Mouse (Mus musculus) kidney, adult 18-20 months (tissue): ENCODE data around the gene Ubn1.
A peak's percentile ranks its signal among the peaks of the same experiment; 100 is the strongest.

Experiments used
- DNase-seq: peaks from one replicate; pipeline ENCODE4 v3.0.0; 2021

Gene Ubn1

DNA sequence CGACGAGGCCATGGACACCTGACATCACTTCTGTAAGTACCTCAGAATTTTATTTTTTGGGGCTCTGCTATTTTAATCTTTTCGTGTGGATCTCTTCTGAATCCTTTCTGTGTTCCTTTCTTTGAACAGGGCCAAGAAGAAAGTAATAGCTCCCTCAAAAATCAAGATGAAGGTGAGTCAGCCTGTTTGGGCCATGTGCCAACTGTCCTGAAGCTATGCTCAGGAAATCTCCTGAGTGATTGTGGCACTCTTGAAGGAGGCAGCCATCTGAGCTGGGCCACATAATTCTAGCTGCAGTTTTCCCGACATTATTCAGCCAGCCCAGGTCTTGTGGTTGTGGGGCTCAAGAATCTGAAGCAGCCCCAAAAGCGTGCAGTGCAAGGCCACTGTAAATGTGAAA, 24.5 kb downstream of the Ubn1 start:
- DNase-seq: no peak

DNA sequence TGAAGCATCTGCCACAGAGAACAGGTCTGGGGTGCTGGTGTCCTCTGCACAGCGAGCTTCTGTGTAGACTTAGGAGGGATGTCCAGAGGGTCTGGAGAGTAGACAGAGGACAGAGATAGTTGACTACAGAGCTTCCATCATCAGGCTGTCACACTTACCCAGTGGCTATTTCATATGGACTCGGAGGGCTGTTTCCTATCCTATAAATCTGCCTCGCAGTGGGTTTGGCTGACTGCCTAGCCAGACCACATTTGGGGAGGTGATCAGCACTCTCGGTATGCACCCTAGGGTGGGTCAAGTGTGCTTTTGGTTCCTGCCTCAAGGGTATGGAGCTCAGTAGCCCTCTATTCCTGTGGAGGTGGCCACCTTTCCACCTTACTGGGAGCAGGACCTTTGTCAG, 35.3 kb downstream of the Ubn1 start:
- no peak for DNase-seq

DNA sequence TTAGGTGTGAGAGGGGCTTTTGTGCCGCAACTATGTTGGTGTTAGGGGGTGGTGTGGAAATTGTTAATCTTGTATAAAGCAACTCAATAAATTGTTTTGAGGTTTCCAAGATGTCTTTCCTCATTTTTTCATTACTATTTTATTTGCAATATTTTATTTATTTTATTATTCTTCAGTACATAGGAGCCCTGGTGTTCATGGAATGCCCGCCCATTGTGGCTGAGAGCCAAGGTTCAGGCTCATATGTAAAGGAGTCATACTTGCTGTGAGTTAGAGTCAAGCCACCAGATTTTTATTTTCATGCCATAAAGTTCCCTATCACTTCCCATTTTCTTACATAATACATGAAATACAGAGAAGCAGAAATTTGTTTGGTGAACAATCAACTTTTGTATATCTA, 36.3 kb downstream of the Ubn1 start:
- DNase-seq: no peak

DNA sequence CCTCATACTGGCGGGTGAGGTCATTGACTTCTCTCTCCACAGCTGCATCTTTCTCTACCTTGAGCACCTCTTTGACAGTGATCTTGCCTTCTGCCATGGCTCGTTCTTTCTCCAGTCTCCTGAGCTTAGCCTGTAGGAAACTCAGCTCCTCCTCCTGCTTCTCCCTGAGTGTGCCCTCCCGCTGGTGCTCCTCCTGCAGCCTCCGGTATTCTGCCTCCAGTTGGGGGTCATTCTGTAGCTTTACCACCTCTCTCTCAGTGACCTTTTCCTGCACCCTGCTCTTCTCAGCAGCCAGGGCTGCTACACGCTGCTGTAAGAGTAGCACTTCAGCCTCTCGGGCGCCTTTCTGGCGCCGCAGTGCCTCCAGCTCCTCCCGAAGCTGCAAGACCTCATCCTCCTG, 39.2 kb downstream of the Ubn1 start:
- no peak for DNase-seq

DNA sequence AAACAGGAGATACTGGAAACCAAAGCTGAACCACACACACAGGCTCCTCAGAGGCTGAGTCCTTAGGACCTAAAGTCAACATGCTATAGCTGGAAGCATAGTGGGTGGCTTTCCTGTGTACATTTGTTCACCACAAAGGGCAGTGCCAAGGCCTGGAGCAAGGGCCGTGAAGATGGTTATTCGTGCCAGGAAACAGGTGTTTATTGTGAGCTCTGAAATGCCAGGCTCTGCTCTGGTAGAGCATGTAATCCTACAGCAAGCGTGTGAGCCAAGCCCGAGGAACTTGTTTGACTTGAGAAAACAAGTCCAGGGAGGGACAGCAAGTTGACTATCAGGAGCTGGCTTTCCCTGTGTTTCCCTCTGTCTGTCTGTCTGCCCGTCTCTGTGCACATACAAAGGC, 43.4 kb downstream of the Ubn1 start:
- DNase-seq: peak; percentile 24

DNA sequence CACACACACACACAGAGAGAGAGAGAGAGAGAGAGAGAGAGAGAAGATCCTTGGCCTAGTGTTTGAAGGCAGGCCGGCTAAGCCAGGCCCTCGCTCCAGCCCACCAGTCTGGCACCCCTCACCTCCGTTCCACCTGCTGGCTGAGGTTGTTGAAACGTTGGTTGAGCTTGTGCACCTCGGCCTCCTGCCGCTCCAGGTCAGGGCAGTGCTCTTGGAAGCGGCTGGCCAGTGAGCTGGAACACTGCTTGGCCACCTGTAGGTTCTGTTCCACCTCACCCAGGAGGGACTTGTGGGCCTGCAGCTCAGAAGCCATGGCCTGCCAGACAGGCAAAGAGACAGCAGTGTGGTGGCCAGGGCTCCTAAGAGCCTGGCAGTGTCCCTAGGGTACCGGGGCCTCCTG, 46.6 kb downstream of the Ubn1 start:
- peak; percentile 27 for DNase-seq

DNA sequence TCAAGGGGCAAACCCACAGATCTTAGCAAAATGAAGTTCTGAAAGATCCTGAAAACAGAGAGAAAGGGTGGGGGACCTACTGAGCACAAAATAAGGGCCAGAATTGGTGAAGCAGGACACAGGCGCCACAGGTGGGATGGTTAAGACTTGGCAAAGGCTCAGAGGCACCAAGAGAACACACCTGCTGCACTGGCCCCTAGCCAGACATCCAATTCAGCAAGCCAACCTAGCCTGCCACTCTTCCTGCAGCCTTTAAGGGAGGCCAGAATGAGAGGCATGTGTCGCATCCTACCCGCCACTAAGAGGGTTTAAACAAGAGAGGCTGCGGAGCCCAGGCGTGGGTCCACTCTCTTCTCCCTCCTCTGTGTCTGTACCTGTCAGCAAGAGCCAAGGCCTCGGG, 51.1 kb downstream of the Ubn1 start:
- no peak for DNase-seq

DNA sequence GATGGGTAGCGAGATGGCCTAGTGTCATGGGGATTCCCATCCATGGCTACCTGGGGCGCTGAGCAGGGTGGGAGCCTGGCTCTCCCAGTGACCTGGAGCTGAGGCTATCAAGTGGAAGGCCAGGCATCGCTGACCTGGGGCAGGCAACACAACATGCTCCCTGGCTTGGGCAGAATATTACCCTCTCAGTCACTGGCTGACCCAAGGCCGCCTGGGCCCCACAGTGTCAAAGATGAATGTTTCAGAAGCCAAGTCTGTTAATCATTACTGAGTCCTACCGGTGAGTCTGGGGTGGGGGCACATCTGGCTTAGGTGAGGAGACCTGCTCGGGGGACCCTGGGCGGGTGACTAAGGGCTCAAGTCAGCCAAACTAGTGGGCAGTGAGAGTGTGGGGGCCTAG, 60.0 kb downstream of the Ubn1 start:
- DNase-seq: peak; percentile 18

DNA sequence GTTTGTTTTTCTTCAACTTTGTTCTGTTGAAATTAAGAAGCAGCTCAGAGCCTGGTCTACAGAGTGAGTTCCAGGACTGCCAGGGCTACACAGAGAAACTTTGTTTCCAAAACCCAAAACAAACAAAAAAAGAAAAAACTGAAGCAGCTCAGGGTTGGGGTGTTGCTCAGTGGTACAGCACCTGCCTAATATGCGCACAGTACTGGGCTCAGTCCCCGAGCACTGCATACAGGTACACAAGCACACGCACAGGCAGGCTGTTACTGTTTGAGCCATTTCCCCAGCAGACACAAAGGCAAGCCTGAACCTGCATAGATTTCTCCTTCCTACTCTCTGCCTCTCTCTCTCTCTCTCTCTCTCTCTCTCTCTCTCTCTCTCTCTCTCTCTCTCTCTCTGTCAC, 61.2 kb downstream of the Ubn1 start:
- no peak for DNase-seq

DNA sequence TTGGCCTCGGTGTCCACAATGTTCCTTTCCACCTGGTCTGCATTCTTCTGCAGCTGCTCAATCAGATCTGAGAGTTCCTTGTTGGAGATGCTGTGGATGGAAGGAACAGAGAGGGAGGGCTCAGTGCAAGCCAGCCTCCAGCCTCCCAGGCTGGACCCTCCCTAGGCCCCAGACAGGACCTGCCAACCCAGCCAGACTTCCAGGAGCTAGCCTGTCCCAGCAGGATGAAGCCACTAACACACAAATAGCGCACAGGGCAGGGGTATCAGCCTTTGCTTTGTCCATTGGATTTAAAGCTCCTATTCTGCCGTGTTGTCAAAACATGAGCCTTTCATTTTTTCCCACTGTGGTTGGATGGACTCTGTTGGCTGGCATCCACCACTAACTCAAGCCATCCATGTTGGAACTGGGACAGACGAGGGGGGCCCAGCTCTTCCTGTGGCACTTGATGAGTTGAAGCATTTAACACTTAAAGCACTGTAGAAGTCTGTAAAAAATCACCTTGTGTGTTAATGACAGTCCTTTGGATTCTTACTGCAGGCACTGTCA, 63.2 kb downstream of the Ubn1 start:
- no peak for DNase-seq

DNA sequence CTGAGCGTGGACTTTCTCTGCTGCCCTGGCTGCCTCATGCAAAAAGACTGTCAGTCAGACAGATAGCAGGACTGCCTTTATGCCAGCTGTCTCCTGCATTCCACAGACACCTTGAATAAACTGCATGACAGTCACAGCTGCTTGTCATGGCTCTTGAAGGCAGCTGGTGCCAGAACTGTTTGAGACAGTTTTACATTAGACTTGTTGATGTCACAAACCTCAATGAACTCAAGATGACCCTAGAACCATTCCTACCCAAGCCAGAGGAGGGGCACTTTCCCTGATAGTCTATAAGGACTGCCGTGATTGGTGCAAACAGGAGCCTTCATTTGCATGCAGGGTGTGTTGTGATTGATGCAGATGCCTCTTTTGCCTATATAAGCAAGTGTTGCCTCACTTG, 63.7 kb downstream of the Ubn1 start:
- no peak for DNase-seq

DNA sequence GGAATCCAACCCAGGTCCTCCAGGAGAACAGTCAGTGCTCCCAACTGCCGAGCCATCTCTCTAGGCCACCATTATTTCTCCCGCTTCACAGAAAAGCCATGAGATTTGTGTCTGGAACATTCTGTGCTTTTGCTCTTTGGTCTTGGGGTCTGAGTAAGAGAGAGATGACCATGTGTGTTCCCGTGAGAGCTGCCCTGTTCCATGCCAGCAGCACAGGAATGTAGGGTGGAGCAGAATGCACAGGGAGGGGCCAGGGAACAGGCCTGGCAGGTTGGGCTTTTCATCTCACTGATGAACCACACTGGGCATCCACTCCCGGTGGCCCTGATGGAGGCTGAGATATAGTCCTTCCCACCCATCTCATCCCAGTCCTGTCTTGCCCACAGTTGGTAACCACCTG, 69.5 kb downstream of the Ubn1 start:
- no peak for DNase-seq

DNA sequence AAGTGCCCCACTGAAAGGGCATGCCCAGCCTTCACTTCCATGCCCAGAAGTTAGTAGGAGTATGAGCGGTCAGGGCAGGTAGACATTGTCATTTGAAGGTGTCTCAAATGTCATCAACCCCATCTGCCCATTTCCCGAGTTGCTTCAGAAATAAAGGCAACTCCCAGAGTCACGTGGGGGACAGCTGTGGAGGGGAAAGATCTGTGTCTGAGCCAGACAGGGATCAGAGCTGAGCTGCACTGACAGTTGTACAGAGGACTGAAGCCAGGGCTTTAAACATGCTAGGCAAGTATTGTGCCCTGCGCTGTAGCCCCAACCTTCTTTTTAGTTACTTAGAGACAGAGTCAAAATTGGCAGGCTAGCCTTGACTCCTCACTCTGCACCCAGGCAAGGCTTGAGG, 70.0 kb downstream of the Ubn1 start:
- no peak for DNase-seq

DNA sequence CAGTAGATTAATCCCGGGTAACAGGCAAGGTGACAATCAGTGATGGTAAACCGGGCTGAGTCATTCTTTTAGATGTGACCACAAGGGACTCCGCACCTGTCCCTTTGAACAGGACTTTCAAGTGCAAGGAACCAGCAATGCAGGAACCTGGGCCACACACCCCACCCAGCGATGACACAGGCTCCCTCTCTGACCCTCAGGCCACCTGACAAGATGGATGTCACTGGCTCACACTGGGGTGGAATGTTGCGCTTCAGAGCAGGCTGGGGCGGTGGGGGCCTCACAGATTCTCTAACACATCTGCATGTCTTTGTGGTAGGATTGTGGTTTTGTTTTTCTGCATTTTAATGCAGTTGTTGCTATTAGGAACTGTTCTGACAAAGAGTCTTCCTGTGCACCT, 73.6 kb downstream of the Ubn1 start:
- no peak for DNase-seq

DNA sequence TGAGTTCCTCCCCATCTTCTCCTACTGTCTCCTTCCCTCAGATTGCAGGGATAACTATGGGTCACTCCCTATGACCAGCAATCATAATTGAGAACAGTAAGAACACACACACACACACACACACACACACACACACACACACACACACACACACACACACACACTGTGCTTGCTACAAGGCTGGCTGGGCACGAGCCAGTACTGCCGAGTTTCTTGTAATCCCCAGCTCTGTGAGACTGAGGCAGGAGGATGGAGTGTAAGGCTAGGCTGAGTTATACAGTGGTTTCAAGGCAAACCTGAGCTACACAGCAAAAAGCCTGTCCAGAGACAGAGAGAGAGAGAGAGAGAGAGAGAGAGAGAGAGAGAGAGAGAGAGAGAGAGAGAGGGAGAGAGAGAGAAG, 80.3 kb downstream of the Ubn1 start:
- no peak for DNase-seq

DNA sequence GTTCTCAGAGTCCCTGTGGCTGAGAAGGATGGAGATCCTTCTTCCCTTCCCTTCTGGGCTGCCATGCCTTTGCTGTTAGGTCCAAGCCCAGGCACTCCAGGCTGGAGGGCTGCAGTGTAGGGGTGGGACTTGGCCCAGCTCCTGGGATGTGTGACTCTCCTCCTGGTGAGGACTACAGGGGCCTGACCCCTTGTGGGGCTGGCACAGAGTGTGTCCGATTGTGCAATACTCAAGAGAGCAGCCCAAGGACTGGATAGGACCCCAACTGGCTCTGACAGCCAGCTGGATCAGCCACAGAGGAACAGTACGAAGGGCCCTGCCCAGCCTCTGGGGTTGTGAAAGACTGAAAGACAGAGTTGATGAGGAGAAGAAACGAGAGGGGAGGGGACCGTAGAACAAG, 80.9 kb downstream of the Ubn1 start:
- peak; percentile 29 for DNase-seq

DNA sequence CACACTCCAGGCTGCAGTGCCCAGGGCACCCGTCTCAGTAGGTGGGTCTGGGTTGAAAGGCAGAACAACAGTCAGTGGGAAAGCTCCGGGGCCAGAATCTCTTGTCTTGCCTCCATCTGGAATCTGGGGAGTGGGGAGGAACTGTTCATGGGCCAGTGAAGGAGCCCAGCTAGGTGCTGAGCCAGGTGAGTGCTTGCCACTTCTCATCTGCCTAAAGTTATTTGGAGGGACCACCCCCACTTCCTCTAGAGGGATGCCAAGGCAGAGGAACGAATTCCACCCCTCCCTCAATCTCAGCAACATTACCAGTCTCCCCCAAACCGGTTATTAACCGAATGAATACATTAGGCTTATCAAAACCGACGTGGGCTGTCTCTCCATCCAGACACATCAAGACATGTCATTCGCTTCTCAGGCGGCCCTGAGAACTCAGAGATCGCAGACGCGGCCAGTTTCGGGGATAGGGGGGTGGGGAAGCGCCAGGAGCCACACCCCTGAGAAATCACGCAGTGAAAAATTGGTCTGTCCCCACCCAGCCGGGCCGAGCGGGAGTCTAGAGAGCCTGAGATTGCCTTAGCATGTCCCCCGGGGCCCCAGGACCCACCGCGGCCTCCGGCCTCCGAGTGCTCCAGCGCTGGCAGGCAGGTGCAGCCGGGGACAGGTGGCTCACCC, 81.5 kb downstream of the Ubn1 start:
- no peak for DNase-seq

DNA sequence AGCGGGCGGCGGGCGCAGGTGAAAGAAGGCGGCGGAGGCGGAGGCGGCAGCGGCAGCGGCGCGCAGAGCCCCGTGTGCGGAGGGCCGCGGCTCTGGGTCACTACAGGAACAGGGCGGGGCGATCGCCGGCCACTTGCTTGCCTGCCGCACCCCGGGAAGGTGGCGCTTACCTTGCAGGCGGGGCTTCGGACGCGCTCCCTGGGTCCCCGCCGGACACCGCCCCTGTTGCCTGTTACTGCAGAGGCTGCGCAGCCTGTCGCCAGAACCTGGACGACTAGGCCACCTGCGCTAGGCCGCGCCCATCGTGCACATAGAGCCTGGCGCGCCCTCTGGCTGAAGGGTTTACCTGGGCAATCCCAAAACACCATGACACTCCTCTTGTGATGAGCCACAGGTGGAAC, 82.5 kb downstream of the Ubn1 start, which contains the start of gene Ppl:
Gene Ppl, minus strand, starts transcription at position 21 of the 401 bp plus-strand sequence.
- DNase-seq: peak; percentile 87

DNA sequence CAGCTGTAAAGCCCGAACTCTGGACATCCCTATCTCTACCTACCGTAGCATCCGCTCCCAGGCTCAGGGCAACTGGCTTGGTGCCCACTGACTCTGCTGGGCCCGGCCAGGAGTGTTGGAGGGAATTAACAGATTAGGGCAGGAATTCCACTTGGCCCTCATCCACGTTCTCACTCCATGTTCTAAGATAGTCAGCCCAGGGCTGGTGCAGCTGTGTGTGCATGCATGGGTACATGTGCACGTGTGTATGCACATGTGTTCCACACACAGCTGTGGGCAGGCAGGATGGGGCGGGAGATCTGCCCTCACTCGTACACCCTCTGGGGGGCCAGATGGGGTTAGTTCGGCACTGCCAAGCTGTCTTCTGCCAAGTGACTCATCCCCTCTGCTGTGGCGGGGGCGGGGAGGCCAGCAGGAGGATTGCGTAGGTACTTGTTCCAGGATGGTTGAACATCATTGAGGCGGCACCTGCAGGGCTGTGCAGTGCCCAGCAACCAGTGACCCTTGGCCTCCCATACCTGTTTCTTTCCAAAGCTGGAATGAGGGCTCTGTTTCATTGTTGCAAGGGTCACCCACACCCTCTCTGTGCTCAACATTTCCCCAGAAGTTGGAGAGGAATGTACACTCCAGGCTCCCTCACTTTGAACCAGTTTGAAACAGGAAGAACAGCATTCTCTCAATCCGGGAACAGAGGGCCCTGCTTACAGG, 84.9 kb downstream of the Ubn1 start:
- peak; percentile 53 for DNase-seq

DNA sequence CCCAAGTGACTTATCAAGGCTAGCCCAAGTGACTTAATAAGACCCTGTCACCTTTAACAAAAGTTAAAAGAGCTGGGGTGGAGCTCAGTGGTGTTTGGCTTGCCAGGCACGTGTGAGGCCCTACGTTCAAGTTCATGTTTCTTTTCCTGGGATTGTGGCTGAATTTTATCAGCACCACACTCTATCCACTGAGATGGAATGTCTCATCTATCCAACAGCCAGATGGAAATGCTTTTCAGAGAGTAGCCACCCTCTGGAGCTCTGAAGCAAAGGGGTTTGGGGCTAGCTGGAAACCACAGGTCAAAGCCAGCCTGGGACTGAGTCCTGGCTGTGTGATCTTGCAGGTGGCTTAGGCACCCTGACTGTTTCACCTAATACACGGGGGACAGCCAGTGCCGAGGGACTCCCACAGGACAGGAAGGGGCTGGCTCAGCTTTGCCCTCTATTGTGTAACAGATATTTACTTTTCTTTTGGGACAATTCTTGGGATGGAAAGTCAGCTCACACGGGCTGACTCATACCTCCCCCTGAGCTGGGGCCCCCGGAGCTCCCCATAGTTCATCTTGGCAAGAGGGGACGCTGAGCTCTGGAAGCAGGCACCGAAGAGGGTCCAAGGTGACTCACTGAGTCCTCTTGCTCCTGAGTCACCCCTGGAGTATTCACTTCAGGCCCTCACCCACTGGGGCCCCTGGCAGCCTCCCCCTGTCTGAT, 85.8 kb downstream of the Ubn1 start:
- no peak for DNase-seq
